25 mouse cellular contexts compared by ENCODE assay signal in the genomic region with DNA sequence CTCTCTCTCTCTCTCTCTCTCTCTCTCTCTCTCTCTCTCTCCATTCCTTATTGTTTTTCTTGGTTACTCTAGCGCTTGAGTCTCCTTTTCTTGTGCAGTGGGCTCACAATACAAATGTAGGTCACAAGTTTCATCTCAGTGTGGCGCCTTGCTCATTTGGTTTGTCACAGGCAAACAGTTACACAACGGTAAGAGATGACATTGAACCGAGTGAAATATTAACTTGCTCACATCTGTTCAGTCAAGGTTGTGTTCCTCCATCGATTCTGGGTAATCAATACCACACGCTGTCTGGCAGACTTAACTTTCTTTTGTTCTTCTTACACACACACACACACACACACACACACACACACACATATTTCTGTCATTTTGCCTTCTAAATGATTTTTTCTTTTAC. TPM values are rescaled to one million over a fixed set of nuclear protein-coding genes. Genes with fewer than 3 reads are reported as not detected.
DNase-seq lines count a peak whose midpoint lies in the region; ATAC-seq and TF ChIP-seq lines count a peak whose summit lies in the region.
"Had no signal": no experiment of that assay in that cellular context is flagged by ENCODE, and none has a peak within 500 bp of the region (broad histone marks: within the 10 kb centered on the region; RNA-seq: fewer than 3 reads in every experiment).

No protein-coding gene starts in this region.

- peak; percentile 98 for DNase-seq in liver, adult 2 months (ENCODE audit: extremely low read depth, low read depth, low spot score)
- DNase-seq in liver, embryonic 11.5 days (ENCODE audit: low spot score): no peak
- DNase-seq in yolk sac, embryonic 10.5 days (ENCODE audit: low spot score): peak; percentile 57
- no peak for DNase-seq in frontal cortex, postnatal 36 days (ENCODE audit: low spot score in 2 of 2)
- DNase-seq: adrenal gland, adult 2 months; adrenal gland, postnatal 14 days; cerebellum, adult 11 months; cerebellum, adult 2 months; cerebellum, adult 9-11 months; cerebellum, postnatal 25 days; gastrocnemius, postnatal 10 days; gastrocnemius, postnatal 36 days; heart, adult 2 months; heart, postnatal 36 days had no signal

- no peaks in the 10 kb centered on the region for H3K36me3 ChIP-seq in liver, adult 2 months (ENCODE audit: control insufficient read depth, insufficient read depth, low read length)
- H3K36me3 ChIP-seq in liver, embryonic 11.5 days (ENCODE audit: control insufficient read depth, insufficient read depth, low read length): no peaks in the 10 kb centered on the region
- H3K36me3 ChIP-seq in intestine, postnatal 0 days (ENCODE audit: control insufficient read depth, insufficient read depth): no peaks in the 10 kb centered on the region
- H3K36me3 ChIP-seq in liver, embryonic 15.5 days (replicated peaks): no peaks in the 10 kb centered on the region
- H3K36me3 ChIP-seq: embryonic facial prominence, embryonic 12.5 days; embryonic facial prominence, embryonic 15.5 days; forebrain, embryonic 12.5 days; forebrain, embryonic 15.5 days; hindbrain, embryonic 10.5 days; hindbrain, embryonic 13.5 days had no signal

- H3K27me3 ChIP-seq in liver, adult 2 months (ENCODE audit: control insufficient read depth, insufficient read depth, low read length): no peaks in the 10 kb centered on the region
- no peaks in the 10 kb centered on the region for H3K27me3 ChIP-seq in liver, embryonic 11.5 days (replicated peaks; ENCODE audit: control insufficient read depth, insufficient read depth, low read length)
- H3K27me3 ChIP-seq in intestine, postnatal 0 days (replicated peaks; ENCODE audit: control insufficient read depth, insufficient read depth, low read length): no peaks in the 10 kb centered on the region
- H3K27me3 ChIP-seq in liver, embryonic 15.5 days: no peaks in the 10 kb centered on the region
- H3K27me3 ChIP-seq: embryonic facial prominence, embryonic 12.5 days; embryonic facial prominence, embryonic 15.5 days; forebrain, embryonic 15.5 days; hindbrain, embryonic 13.5 days had no signal

- H3K4me2 ChIP-seq in liver, embryonic 11.5 days: no peak overlapping the region
- H3K4me2 ChIP-seq in intestine, postnatal 0 days (replicated peaks; ENCODE audit: low read depth): peak overlapping the region; percentile 32
- 0 out of 2 replicates have a peak overlapping the region, but pooled peaks have one; percentile 16 for H3K4me2 ChIP-seq in liver, embryonic 15.5 days
- H3K4me2 ChIP-seq: embryonic facial prominence, embryonic 12.5 days; embryonic facial prominence, embryonic 15.5 days; forebrain, embryonic 12.5 days; forebrain, embryonic 15.5 days; heart, embryonic 11.5 days; hindbrain, embryonic 13.5 days had no signal

- H3K27ac ChIP-seq in liver, adult 2 months (replicated peaks; ENCODE audit: insufficient read depth, low read depth, low read length): peak overlapping the region; percentile 83
- no peak overlapping the region for H3K27ac ChIP-seq in liver, embryonic 11.5 days (ENCODE audit: low read depth, low read length)
- no peak overlapping the region for H3K27ac ChIP-seq in intestine, postnatal 0 days (ENCODE audit: low read depth, low read length)
- H3K27ac ChIP-seq in liver, embryonic 15.5 days (replicated peaks): no peak overlapping the region
- H3K27ac ChIP-seq: embryonic facial prominence, embryonic 12.5 days; embryonic facial prominence, embryonic 15.5 days; forebrain, embryonic 12.5 days; forebrain, embryonic 15.5 days; heart, adult 2 months; hindbrain, embryonic 10.5 days; hindbrain, embryonic 13.5 days had no signal

- no peaks in the 10 kb centered on the region for H3K9me3 ChIP-seq in liver, embryonic 11.5 days (ENCODE audit: control insufficient read depth, low read length)
- no peaks in the 10 kb centered on the region for H3K9me3 ChIP-seq in intestine, postnatal 0 days (ENCODE audit: control insufficient read depth)
- H3K9me3 ChIP-seq in liver, embryonic 15.5 days (replicated peaks): no peaks in the 10 kb centered on the region
- H3K9me3 ChIP-seq: embryonic facial prominence, embryonic 12.5 days; embryonic facial prominence, embryonic 15.5 days; forebrain, embryonic 12.5 days; forebrain, embryonic 15.5 days; hindbrain, embryonic 13.5 days had no signal

- TF ChIP-seq CTCF in liver, adult 2 months (IDR thresholded peaks at IDR 0.05; ENCODE audit: low read depth, low read length): no peak
- TF ChIP-seq CTCF in intestine, postnatal 0 days (IDR thresholded peaks at IDR 0.05; ENCODE audit: low read depth): 0 out of 2 replicates have a peak, but pooled peaks have one; percentile 10

- peaks cover 4% of the 10 kb centered on the region; the same call in 1 of the 2 replicates for H3K4me1 ChIP-seq in liver, adult 2 months (ENCODE audit: control insufficient read depth, insufficient read depth, low read length)
- no peaks in the 10 kb centered on the region; the same call in 1 of the 2 replicates for H3K4me1 ChIP-seq in liver, embryonic 11.5 days (replicated peaks; ENCODE audit: control insufficient read depth, insufficient read depth, low read length)
- no peaks in the 10 kb centered on the region for H3K4me1 ChIP-seq in intestine, postnatal 0 days (replicated peaks; ENCODE audit: control insufficient read depth, insufficient read depth, low read length)
- H3K4me1 ChIP-seq in liver, embryonic 15.5 days (replicated peaks): peaks cover 18% of the 10 kb centered on the region
- H3K4me1 ChIP-seq: embryonic facial prominence, embryonic 12.5 days; forebrain, embryonic 12.5 days; forebrain, embryonic 15.5 days; hindbrain, embryonic 10.5 days; hindbrain, embryonic 13.5 days had no signal

- H3K79me2 ChIP-seq in liver, adult 2 months (ENCODE audit: control insufficient read depth, insufficient read depth, low read length): no peaks in the 10 kb centered on the region

- ATAC-seq in liver, embryonic 11.5 days (replicated peaks; ENCODE audit: low FRiP score): no peak; the same call in 1 of the 2 replicates
- no peak for ATAC-seq in intestine, postnatal 0 days
- ATAC-seq in liver, embryonic 15.5 days (ENCODE audit: insufficient read depth): no peak
- ATAC-seq: CD4-positive, CD25-positive, alpha-beta regulatory T cell, adult 4 months; forebrain, embryonic 15.5 days; hindbrain, embryonic 16.5 days had no signal

- H3K4me3 ChIP-seq in liver, adult 2 months (ENCODE audit: insufficient read depth, low read depth, low read length): peak overlapping the region; percentile 15; the same call in 1 of the 2 replicates
- no peak overlapping the region for H3K4me3 ChIP-seq in liver, embryonic 11.5 days (ENCODE audit: low read depth, low read length)
- H3K4me3 ChIP-seq in intestine, postnatal 0 days (ENCODE audit: low read depth, low read length): no peak overlapping the region
- H3K4me3 ChIP-seq in liver, embryonic 15.5 days (replicated peaks): 0 out of 2 replicates have a peak overlapping the region, but pooled peaks have one; percentile 20
- H3K4me3 ChIP-seq: embryonic facial prominence, embryonic 12.5 days; embryonic facial prominence, embryonic 15.5 days; forebrain, embryonic 12.5 days; forebrain, embryonic 15.5 days; heart, adult 2 months; hindbrain, embryonic 10.5 days; hindbrain, embryonic 13.5 days had no signal

- H3K9ac ChIP-seq in liver, adult 2 months (ENCODE audit: low read depth, low read length): no peak overlapping the region
- no peak overlapping the region for H3K9ac ChIP-seq in liver, embryonic 11.5 days (ENCODE audit: low read depth, low read length)
- no peak overlapping the region for H3K9ac ChIP-seq in intestine, postnatal 0 days (ENCODE audit: low read depth, low read length)
- H3K9ac ChIP-seq in liver, embryonic 15.5 days: no peak overlapping the region
- H3K9ac ChIP-seq: embryonic facial prominence, embryonic 12.5 days; embryonic facial prominence, embryonic 15.5 days; forebrain, embryonic 12.5 days; forebrain, embryonic 15.5 days; hindbrain, embryonic 13.5 days had no signal

- WGBS in liver, adult 2 months: 32% methylated on average over 6 of the region's 6 CpGs
- WGBS in liver, embryonic 11.5 days: 65% methylated on average over 6 of the region's 6 CpGs
- WGBS in intestine, postnatal 0 days: 41% methylated on average over 6 of the region's 6 CpGs
- WGBS in liver, embryonic 15.5 days (ENCODE audit: insufficient replicate concordance): 69% methylated on average over 6 of the region's 6 CpGs

- no peak for TF ChIP-seq POLR2A in liver, adult 2 months (IDR thresholded peaks at IDR 0.05; ENCODE audit: extremely low read depth, insufficient read depth, low read length)

RNA-seq across cellular contexts. Expression of gene Atxn10, which starts 6.0 kb away (rescaled TPM):
- total RNA-seq in liver, adult 2 months (2014; rRNA removed): 36.8 and 42.0 TPM in 2 replicates
- 41.0 and 48.7 TPM in 2 replicates for polyA plus RNA-seq in liver, adult 2 months (2012; rRNA removed)
- polyA plus RNA-seq in liver, embryonic 11.5 days (2014; fragmentation: Nextera tagmentation; extraction: Ambion mirVana): 196 and 215 TPM in 2 replicates
- polyA plus RNA-seq in intestine, postnatal 0 days (2015; fragmentation: Nextera tagmentation; extraction: Ambion mirVana): 106 and 111 TPM in 2 replicates
- 85.3 and 90.0 TPM in 2 replicates for polyA plus RNA-seq in liver, embryonic 15.5 days (2015; fragmentation: Nextera tagmentation; extraction: Ambion mirVana)

Comparison
In these comparisons a context has a peak if more than half of its experiments do, and no peak if none do; other contexts are left out.
1. DNase-seq: peak in liver, adult 2 months (single experiment) and yolk sac, embryonic 10.5 days (single experiment); none in liver, embryonic 11.5 days (single experiment) and frontal cortex, postnatal 36 days (0 of 2).
2. H3K4me3 ChIP-seq: peak in liver, adult 2 months (single experiment) and liver, embryonic 15.5 days (single experiment); none in liver, embryonic 11.5 days (single experiment) and intestine, postnatal 0 days (single experiment).